Mouse (Mus musculus): ENCODE data around the gene Adrb1.

DNA sequence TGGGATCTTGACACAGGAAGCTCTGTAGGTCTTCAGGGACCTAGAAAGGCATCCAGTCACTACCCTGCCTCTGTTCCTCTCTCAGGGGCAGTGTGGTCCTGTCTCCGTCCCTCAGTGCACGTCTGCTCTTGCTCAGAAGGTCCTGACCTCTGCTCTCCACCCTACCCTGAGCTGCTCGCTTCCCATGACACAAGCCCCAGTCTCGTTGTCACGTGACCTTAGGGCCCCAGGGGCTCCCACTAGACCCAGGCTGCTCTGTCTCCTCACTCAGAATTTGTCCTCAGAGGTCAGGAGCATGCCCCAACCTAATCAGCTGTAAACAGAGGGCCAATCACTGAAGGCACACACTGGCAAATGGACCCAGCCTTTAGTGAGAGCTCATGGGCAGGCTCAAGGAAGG, 29.5 kb upstream of the Adrb1 start:
- TF ChIP-seq POLR2A (IDR thresholded peaks at IDR 0.05; ENCODE audit: borderline replicate concordance, extremely low read depth, low read depth, low read length) (no peak), CTCF (IDR thresholded peaks at IDR 0.05; ENCODE audit: insufficient read depth, low read length) (no peak)

Measured in lung, adult 2 months (tissue).